Mouse (Mus musculus): ENCODE data around the gene Gca.
"Not testable (repeated sequence)": the region's sequence is repeated elsewhere in the genome, so short reads cannot be mapped to it uniquely, and the experiment has no call there.

- not testable (repeated sequence) for TF ChIP-seq GATA1, TAL1 (IDR thresholded peaks at IDR 0.05; ENCODE audit: low read length)
These were observed 50.3 kb downstream of the Gca start for GRCm38 (mm10) chr2:62714362-62714761.

All from erythroblast, embryonic 14.5 days (primary cell).